Mouse (Mus musculus): Measurements from ENCODE around the gene Olfr681. TPM values are rescaled to one million over a fixed set of nuclear protein-coding genes. Genes with fewer than 3 reads are reported as not detected.
"Not testable (repeated sequence)": the region's sequence is repeated elsewhere in the genome, so short reads cannot be mapped to it uniquely, and the experiment has no call there.

The Olfr681 gene
- not detected in 2 replicates for polyA plus RNA-seq (2015; fragmentation: Nextera tagmentation; extraction: Ambion mirVana)

- Histone ChIP-seq H3K27ac (replicated peaks) (no peak within 1 kb of the TSS), H3K9ac (no peak within 1 kb of the TSS), H3K4me1 (replicated peaks) (no peaks in the 10 kb centered on the region), H3K4me3 (no peak within 1 kb of the TSS), H3K27me3 (no peaks in the 10 kb centered on the region), H3K9me3 (no peaks in the 10 kb centered on the region), H3K36me3 (no peaks in the 10 kb centered on the region), H3K4me2 (no peak within 1 kb of the TSS)
- ATAC-seq (ENCODE audit: low read depth), result no peak
These were observed at the start of gene Olfr681 for GRCm38 (mm10) chr7:105116536-105116935. Gene Olfr681 (plus strand): TSS chr7:105116836.

GRCm38 (mm10) chr7:105080905-105081304 lies 35.7 kb upstream of the Olfr681 start, which contains the start of gene Olfr679:
Gene Olfr679 (plus strand): TSS chr7:105081205.
- H3K36me3 ChIP-seq, result no peaks in the 10 kb centered on the region
- no peak within 1 kb of the TSS for H3K4me3 ChIP-seq
- 64% methylated on average over 1 of the region's 1 CpGs for WGBS
- H3K9me3 ChIP-seq, result no peaks in the 10 kb centered on the region
- H3K9ac ChIP-seq, result no peak within 1 kb of the TSS
- H3K27ac ChIP-seq (replicated peaks), result no peak within 1 kb of the TSS
- H3K27me3 ChIP-seq, result no peaks in the 10 kb centered on the region
- no peaks in the 10 kb centered on the region for H3K4me1 ChIP-seq (replicated peaks)
- ATAC-seq (ENCODE audit: low read depth), result no peak
- H3K4me2 ChIP-seq, result no peak within 1 kb of the TSS

GRCm38 (mm10) chr7:105092717-105093116 lies 23.9 kb upstream of the Olfr681 start, which contains the start of gene Olfr680-ps1:
Gene Olfr680-ps1 (minus strand): TSS chr7:105092817.
- H3K9ac ChIP-seq; ATAC-seq (ENCODE audit: low read depth); H3K36me3 ChIP-seq; H3K27me3 ChIP-seq; H3K4me3 ChIP-seq; H3K4me2 ChIP-seq; H3K9me3 ChIP-seq; H3K27ac ChIP-seq (replicated peaks); H3K4me1 ChIP-seq (replicated peaks): not testable (repeated sequence)

- H3K4me1 ChIP-seq (replicated peaks), result no peaks in the 10 kb centered on the region
- ATAC-seq (ENCODE audit: low read depth), result no peak
- H3K27me3 ChIP-seq, result no peaks in the 10 kb centered on the region
- no peak overlapping the region for H3K27ac ChIP-seq (replicated peaks)
- H3K36me3 ChIP-seq, result no peaks in the 10 kb centered on the region
- H3K4me3 ChIP-seq, result no peak overlapping the region
- no peak overlapping the region for H3K4me2 ChIP-seq
- 88% methylated on average over 2 of the region's 2 CpGs for WGBS
- H3K9ac ChIP-seq, result no peak overlapping the region
- H3K9me3 ChIP-seq, result no peaks in the 10 kb centered on the region
These were observed 24.6 kb downstream of the Olfr681 start for GRCm38 (mm10) chr7:105141275-105141674.

GRCm38 (mm10) chr7:105146912-105147311 lies 30.3 kb downstream of the Olfr681 start, which contains the start of gene Olfr683:
Gene Olfr683 (minus strand): TSS chr7:105147012.
- no peak within 1 kb of the TSS for H3K4me3 ChIP-seq
- H3K27ac ChIP-seq (replicated peaks), result no peak within 1 kb of the TSS
- no peak for ATAC-seq (ENCODE audit: low read depth)
- H3K9ac ChIP-seq, result no peak within 1 kb of the TSS
- H3K4me1 ChIP-seq (replicated peaks), result no peaks in the 10 kb centered on the region
- H3K9me3 ChIP-seq, result no peaks in the 10 kb centered on the region
- 77% methylated on average over 1 of the region's 1 CpGs for WGBS
- no peak within 1 kb of the TSS for H3K4me2 ChIP-seq
- no peaks in the 10 kb centered on the region for H3K36me3 ChIP-seq
- no peaks in the 10 kb centered on the region for H3K27me3 ChIP-seq

GRCm38 (mm10) chr7:105163553-105163952 lies 46.9 kb downstream of the Olfr681 start, which contains the start of gene Olfr684:
Gene Olfr684 (minus strand): TSS chr7:105163653.
- no peak within 1 kb of the TSS for H3K27ac ChIP-seq (replicated peaks)
- H3K9me3 ChIP-seq, result no peaks in the 10 kb centered on the region
- ATAC-seq (ENCODE audit: low read depth), result no peak
- WGBS, result 82% methylated on average over 1 of the region's 1 CpGs
- no peaks in the 10 kb centered on the region for H3K27me3 ChIP-seq
- no peak within 1 kb of the TSS for H3K4me2 ChIP-seq
- no peak within 1 kb of the TSS for H3K4me3 ChIP-seq
- H3K36me3 ChIP-seq, result no peaks in the 10 kb centered on the region
- no peaks in the 10 kb centered on the region for H3K4me1 ChIP-seq (replicated peaks)
- H3K9ac ChIP-seq, result no peak within 1 kb of the TSS

- ATAC-seq (ENCODE audit: low read depth), result no peak
These were observed 54.1 kb downstream of the Olfr681 start for GRCm38 (mm10) chr7:105170773-105171172.

More at GRCm38 (mm10) chr7:105170773-105171172, 54.1 kb downstream of the Olfr681 start:
- 56% methylated on average over 4 of the region's 4 CpGs for WGBS
- no peaks in the 10 kb centered on the region for H3K27me3 ChIP-seq
- H3K27ac ChIP-seq (replicated peaks), result no peak overlapping the region
- no peaks in the 10 kb centered on the region for H3K4me1 ChIP-seq (replicated peaks)
- H3K4me2 ChIP-seq, result no peak overlapping the region
- H3K9ac ChIP-seq, result no peak overlapping the region
- no peak overlapping the region for H3K4me3 ChIP-seq
- no peaks in the 10 kb centered on the region for H3K9me3 ChIP-seq
- no peaks in the 10 kb centered on the region for H3K36me3 ChIP-seq

Other genes starting within 250 kb of the Olfr681 start
- gene Olfr665, start 238.8 kb upstream of the Olfr681 start, polyA plus RNA-seq (2015; fragmentation: Nextera tagmentation; extraction: Ambion mirVana), result not detected in 2 replicates
- not detected in 2 replicates for gene Olfr666, start 220.9 kb upstream of the Olfr681 start, polyA plus RNA-seq (2015; fragmentation: Nextera tagmentation; extraction: Ambion mirVana)
- gene Olfr667, start 195.4 kb upstream of the Olfr681 start, polyA plus RNA-seq (2015; fragmentation: Nextera tagmentation; extraction: Ambion mirVana), result not detected in 2 replicates
- not detected in 2 replicates for gene Olfr668, start 188.8 kb upstream of the Olfr681 start, polyA plus RNA-seq (2015; fragmentation: Nextera tagmentation; extraction: Ambion mirVana)
- not detected in 2 replicates for gene Olfr669, start 182.6 kb upstream of the Olfr681 start, polyA plus RNA-seq (2015; fragmentation: Nextera tagmentation; extraction: Ambion mirVana)
- not detected in 2 replicates for gene Olfr670, start 154.2 kb upstream of the Olfr681 start, polyA plus RNA-seq (2015; fragmentation: Nextera tagmentation; extraction: Ambion mirVana)
- not detected in 2 replicates for gene Olfr671, start 137.7 kb upstream of the Olfr681 start, polyA plus RNA-seq (2015; fragmentation: Nextera tagmentation; extraction: Ambion mirVana)
- not detected in 2 replicates for gene Olfr672, start 114.8 kb upstream of the Olfr681 start, polyA plus RNA-seq (2015; fragmentation: Nextera tagmentation; extraction: Ambion mirVana)
- gene Olfr675, start 88.4 kb upstream of the Olfr681 start, polyA plus RNA-seq (2015; fragmentation: Nextera tagmentation; extraction: Ambion mirVana), result not detected in 2 replicates
- not detected in 2 replicates for gene Olfr676, start 84.1 kb upstream of the Olfr681 start, polyA plus RNA-seq (2015; fragmentation: Nextera tagmentation; extraction: Ambion mirVana)
- not detected in 2 replicates for gene Olfr677, start 65.5 kb upstream of the Olfr681 start, polyA plus RNA-seq (2015; fragmentation: Nextera tagmentation; extraction: Ambion mirVana)
- not detected in 2 replicates for gene Olfr678, start 52.4 kb upstream of the Olfr681 start, polyA plus RNA-seq (2015; fragmentation: Nextera tagmentation; extraction: Ambion mirVana)
- not detected in 2 replicates for gene Olfr679, start 35.6 kb upstream of the Olfr681 start, polyA plus RNA-seq (2015; fragmentation: Nextera tagmentation; extraction: Ambion mirVana)
- gene Olfr680-ps1, start 24.0 kb upstream of the Olfr681 start, polyA plus RNA-seq (2015; fragmentation: Nextera tagmentation; extraction: Ambion mirVana), result not detected in 2 replicates
- gene Olfr683, start 30.2 kb downstream of the Olfr681 start, polyA plus RNA-seq (2015; fragmentation: Nextera tagmentation; extraction: Ambion mirVana), result not detected in 2 replicates
- not detected in 2 replicates for gene Olfr684, start 46.8 kb downstream of the Olfr681 start, polyA plus RNA-seq (2015; fragmentation: Nextera tagmentation; extraction: Ambion mirVana)
- gene Olfr685, start 69.2 kb downstream of the Olfr681 start, polyA plus RNA-seq (2015; fragmentation: Nextera tagmentation; extraction: Ambion mirVana), result not detected in 2 replicates
- not detected in 2 replicates for gene Olfr686, start 90.6 kb downstream of the Olfr681 start, polyA plus RNA-seq (2015; fragmentation: Nextera tagmentation; extraction: Ambion mirVana)
- gene Olfr688, start 171.3 kb downstream of the Olfr681 start, polyA plus RNA-seq (2015; fragmentation: Nextera tagmentation; extraction: Ambion mirVana), result not detected in 2 replicates
- 0.06 TPM in 1 of 2 replicates, not detected in the other for gene Olfr689, start 194.3 kb downstream of the Olfr681 start, polyA plus RNA-seq (2015; fragmentation: Nextera tagmentation; extraction: Ambion mirVana)
- gene Olfr690, start 217.3 kb downstream of the Olfr681 start, polyA plus RNA-seq (2015; fragmentation: Nextera tagmentation; extraction: Ambion mirVana), result not detected in 2 replicates
- gene Olfr691, start 225.4 kb downstream of the Olfr681 start, polyA plus RNA-seq (2015; fragmentation: Nextera tagmentation; extraction: Ambion mirVana), result 0.29 TPM in 1 of 2 replicates, not detected in the other